Mouse (Mus musculus) MEL (cell line): ENCODE measurements around the gene Glb1l3. TPM values are rescaled to one million over a fixed set of nuclear protein-coding genes. Genes with fewer than 3 reads are reported as not detected.

ENCODE experiments used
- DNase-seq: peaks from one replicate; pipeline ENCODE4 v3.0.0; 2011; ENCODE audit warnings: low read depth, low spot score
- H3K27ac ChIP-seq: 2 replicates; pipeline ENCODE4 v1.5.1; 2012; ENCODE audit warnings: low read depth, mild to moderate bottlenecking, control low read depth, low read length, moderate library complexity; ENCODE audit not compliant: control insufficient read depth
- H3K27me3 ChIP-seq, 2 experiments: fragments of 150-350 bp in 1 of 2; sonication (generic) in 1 of 2; 2 replicates each; pipeline ENCODE4 v1.6.1; 2012; ENCODE audit warnings: low read length in 2 of 2, mild to moderate bottlenecking in 2 of 2, improper control_type of control experiment in 1 of 2, moderate library complexity in 1 of 2; ENCODE audit not compliant: insufficient read depth in 2 of 2, control insufficient read depth in 1 of 2
- H3K36me3 ChIP-seq, 2 experiments: 2 replicates each; pipeline ENCODE4 v1.6.1; 2012 to 2014; ENCODE audit warnings: low read length in 2 of 2, improper control_type of control experiment in 1 of 2, inconsistent platforms in 1 of 2, mild to moderate bottlenecking in 1 of 2; ENCODE audit not compliant: insufficient read depth in 2 of 2, control insufficient read depth in 1 of 2
- H3K4me1 ChIP-seq, 2 experiments: fragments of 150-350 bp in 1 of 2; sonication (generic) in 1 of 2; 2 replicates each; pipeline ENCODE4 v1.6.1; 2012; ENCODE audit warnings: low read length in 2 of 2, improper control_type of control experiment in 1 of 2, mild to moderate bottlenecking in 1 of 2; ENCODE audit not compliant: insufficient read depth in 2 of 2, control insufficient read depth in 1 of 2
- H3K4me3 ChIP-seq, 2 experiments: fragments of 150-350 bp in 1 of 2; sonication (generic) in 1 of 2; 2 replicates each; pipeline ENCODE4 v1.5.1; 2012; ENCODE audit warnings: low read depth in 2 of 2, low read length in 2 of 2, mild to moderate bottlenecking in 2 of 2, moderate library complexity in 2 of 2, control low read depth in 1 of 2, improper control_type of control experiment in 1 of 2; ENCODE audit not compliant: control insufficient read depth in 1 of 2, insufficient read depth in 1 of 2
- H3K79me2 ChIP-seq: 2 replicates; pipeline ENCODE4 v1.6.1; 2012; ENCODE audit warnings: mild to moderate bottlenecking, low read length, moderate library complexity; ENCODE audit not compliant: control insufficient read depth, poor library complexity, insufficient read depth
- H3K9ac ChIP-seq: 2 replicates; pipeline ENCODE4 v1.6.1; 2012; ENCODE audit warnings: low read depth, mild to moderate bottlenecking, control low read depth, low read length, moderate library complexity; ENCODE audit not compliant: control insufficient read depth, poor library complexity, severe bottlenecking
- H3K9me3 ChIP-seq: fragments of 150-350 bp; sonication (generic); replicated peaks from 2 replicates; pipeline ENCODE4 v1.6.1; 2012; ENCODE audit warnings: mild to moderate bottlenecking, low read length, improper control_type of control experiment, moderate library complexity; ENCODE audit not compliant: insufficient read depth
- CHD1 ChIP-seq: IDR thresholded peaks from 2 replicates; pipeline ENCODE4 v1.6.1; 2012; ENCODE audit warnings: low read depth, mild to moderate bottlenecking, inconsistent platforms, low read length, improper control_type of control experiment
- CHD2 ChIP-seq: IDR thresholded peaks from 2 replicates; pipeline ENCODE4 v1.6.1; 2011; ENCODE audit warnings: low read length, improper control_type of control experiment
- CTCF ChIP-seq, 3 experiments: IDR thresholded peaks in 2 of 3; conservative IDR thresholded peaks in 1 of 3; 2 replicates each; pipeline ENCODE4 v1.5.1; 2011 to 2012; ENCODE audit warnings: low read length in 3 of 3, low read depth in 2 of 3, mild to moderate bottlenecking in 2 of 3, improper control_type of control experiment in 1 of 3, inconsistent platforms in 1 of 3, mixed read lengths in 1 of 3, moderate library complexity in 1 of 3; ENCODE audit not compliant: control insufficient read depth in 1 of 3, insufficient read depth in 1 of 3, poor library complexity in 1 of 3, severe bottlenecking in 1 of 3
- ELF1 ChIP-seq: IDR thresholded peaks from 2 replicates; pipeline ENCODE4 v1.6.1; 2014; ENCODE audit warnings: low read depth, mild to moderate bottlenecking, inconsistent platforms, low read length, improper control_type of control experiment, moderate library complexity
- EP300 ChIP-seq, 2 experiments: IDR thresholded peaks; 2 replicates each; pipeline ENCODE4 v1.6.1; 2011; ENCODE audit warnings: improper control_type of control experiment in 2 of 2, low read length in 2 of 2, low read depth in 1 of 2, mild to moderate bottlenecking in 1 of 2
- ETS1 ChIP-seq: IDR thresholded peaks from 2 replicates; pipeline ENCODE4 v1.6.1; 2012; ENCODE audit warnings: low read depth, mild to moderate bottlenecking, inconsistent platforms, low read length, improper control_type of control experiment, moderate library complexity
- GATA1 ChIP-seq: IDR thresholded peaks from 2 replicates; pipeline ENCODE4 v1.6.1; 2011; ENCODE audit warnings: low read depth, low read length, improper control_type of control experiment
- HCFC1 ChIP-seq: IDR thresholded peaks from 2 replicates; pipeline ENCODE4 v1.6.1; 2012; ENCODE audit warnings: low read depth, mild to moderate bottlenecking, inconsistent platforms, low read length, improper control_type of control experiment, moderate library complexity
- MAFK ChIP-seq: IDR thresholded peaks from 2 replicates; pipeline ENCODE4 v1.6.1; 2011; ENCODE audit warnings: low read depth, mild to moderate bottlenecking, low read length, improper control_type of control experiment, borderline replicate concordance
- MAX ChIP-seq: IDR thresholded peaks from 2 replicates; pipeline ENCODE4 v1.6.1; 2011; ENCODE audit warnings: low read length, improper control_type of control experiment
- MAZ ChIP-seq: IDR thresholded peaks from 2 replicates; pipeline ENCODE4 v1.6.1; 2012; ENCODE audit warnings: low read depth, mild to moderate bottlenecking, inconsistent platforms, low read length, improper control_type of control experiment
- MXI1 ChIP-seq: IDR thresholded peaks from 2 replicates; pipeline ENCODE4 v1.6.1; 2011; ENCODE audit warnings: mild to moderate bottlenecking, low read depth, low read length, improper control_type of control experiment
- MYC ChIP-seq: IDR thresholded peaks from 2 replicates; pipeline ENCODE4 v1.6.1; 2011; ENCODE audit warnings: low read depth, mild to moderate bottlenecking, low read length, improper control_type of control experiment, moderate library complexity
- NRF1 ChIP-seq: IDR thresholded peaks from 2 replicates; pipeline ENCODE4 v1.6.1; 2014; ENCODE audit warnings: low read depth, mild to moderate bottlenecking, inconsistent platforms, low read length, improper control_type of control experiment, moderate library complexity; ENCODE audit not compliant: poor library complexity, insufficient read depth, severe bottlenecking
- POLR2AphosphoS2 ChIP-seq: IDR thresholded peaks from 2 replicates; pipeline ENCODE4 v1.6.1; 2011; ENCODE audit warnings: low read length, improper control_type of control experiment
- POLR2AphosphoS5 ChIP-seq: IDR thresholded peaks from 2 replicates; pipeline ENCODE4 v1.6.1; 2012; ENCODE audit warnings: low read depth, borderline replicate concordance, mild to moderate bottlenecking, inconsistent platforms, low read length, moderate library complexity, mixed read lengths
- RCOR1 ChIP-seq: IDR thresholded peaks from 2 replicates; pipeline ENCODE4 v1.6.1; 2012; ENCODE audit warnings: low read depth, mild to moderate bottlenecking, inconsistent platforms, low read length, improper control_type of control experiment
- SIN3A ChIP-seq: IDR thresholded peaks from 2 replicates; pipeline ENCODE4 v1.6.1; 2012; ENCODE audit warnings: low read length, improper control_type of control experiment, inconsistent platforms
- SMC3 ChIP-seq: IDR thresholded peaks from 2 replicates; pipeline ENCODE4 v1.6.1; 2011; ENCODE audit warnings: low read depth, low read length, improper control_type of control experiment
- TAL1 ChIP-seq: IDR thresholded peaks from 2 replicates; pipeline ENCODE4 v1.6.1; 2012; ENCODE audit warnings: mild to moderate bottlenecking, inconsistent platforms, low read length, moderate library complexity, mixed read lengths
- TBP ChIP-seq: IDR thresholded peaks from 2 replicates; pipeline ENCODE4 v1.8.0; 2011; ENCODE audit warnings: low read depth, low read length, improper control_type of control experiment
- TCF12 ChIP-seq: IDR thresholded peaks from 2 replicates; pipeline ENCODE4 v1.6.1; 2014; ENCODE audit warnings: low read depth, mild to moderate bottlenecking, inconsistent platforms, low read length, improper control_type of control experiment, moderate library complexity
- UBTF ChIP-seq: IDR thresholded peaks from 2 replicates; pipeline ENCODE4 v1.6.1; 2012; ENCODE audit warnings: low read depth, mild to moderate bottlenecking, inconsistent platforms, low read length, improper control_type of control experiment, moderate library complexity, borderline replicate concordance; ENCODE audit not compliant: insufficient read depth
- USF1 ChIP-seq: IDR thresholded peaks from 2 replicates; pipeline ENCODE4 v1.6.1; 2014; ENCODE audit warnings: low read depth, mild to moderate bottlenecking, inconsistent platforms, low read length, improper control_type of control experiment, moderate library complexity
- USF2 ChIP-seq, 2 experiments: IDR thresholded peaks; 2 replicates each; pipeline ENCODE4 v1.6.1; 2011 to 2012; ENCODE audit warnings: improper control_type of control experiment in 2 of 2, low read length in 2 of 2, borderline replicate concordance in 1 of 2, inconsistent platforms in 1 of 2, low read depth in 1 of 2, mild to moderate bottlenecking in 1 of 2; ENCODE audit not compliant: insufficient read depth in 1 of 2
- ZC3H11A ChIP-seq: IDR thresholded peaks from 2 replicates; pipeline ENCODE4 v1.6.1; 2012; ENCODE audit warnings: low read depth, mild to moderate bottlenecking, inconsistent platforms, low read length, improper control_type of control experiment
- ZKSCAN1 ChIP-seq: IDR thresholded peaks from 2 replicates; pipeline ENCODE4 v1.6.1; 2012; ENCODE audit warnings: low read depth, mild to moderate bottlenecking, inconsistent platforms, low read length, improper control_type of control experiment, moderate library complexity
- ZNF384 ChIP-seq: IDR thresholded peaks from 2 replicates; pipeline ENCODE4 v1.6.1; 2012; ENCODE audit warnings: low read depth, mild to moderate bottlenecking, inconsistent platforms, low read length, improper control_type of control experiment
- polyA plus RNA-seq, 2 experiments: library from polyadenylated mRNA; stranded (reverse) in 1 of 2; unstranded in 1 of 2; fragments of >175 nt in 1 of 2; fragments of >200 nt in 1 of 2; gene quantifications; 2 replicates each; pipeline versions ENCODE4 v1.2.1 to v1.2.4; 2012; ENCODE audit warnings: low replicate concordance in 2 of 2, low read depth in 1 of 2; ENCODE audit not compliant: insufficient read length in 2 of 2, insufficient read depth in 1 of 2, missing spikeins in 1 of 2
- total RNA-seq: library from RNA; depleted of rRNA; stranded (reverse); fragments of 300-350 nt; gene quantifications from 2 replicates; pipeline ENCODE4 v1.2.3, GENCODE M21; 2012

Glb1l3 gene
- total and polyA plus RNA-seq, 3 experiments, result not detected

- Histone ChIP-seq H3K9me3 (no peaks in the 10 kb centered on the region), H3K36me3 (no peaks in the 10 kb centered on the region), H3K4me3 (no peak within 1 kb of the TSS), H3K79me2 (no peaks in the 10 kb centered on the region), H3K27ac (no peak within 1 kb of the TSS), H3K9ac (no peak within 1 kb of the TSS), H3K27me3 (no peaks in the 10 kb centered on the region), H3K4me1 (no peaks in the 10 kb centered on the region)
- no peak for DNase-seq
- TF ChIP-seq EP300 (IDR thresholded peaks at IDR 0.05; ENCODE audit: low read depth in 1 of 2, low read length in 2 of 2) (no peak), ZKSCAN1 (no peak), MAZ (no peak), ETS1 (no peak), POLR2AphosphoS5 (no peak), MAFK (no peak), NRF1 (no peak), TCF12 (no peak), USF2 (IDR thresholded peaks at IDR 0.05; ENCODE audit: borderline replicate concordance in 1 of 2, insufficient read depth in 1 of 2, low read depth in 1 of 2, low read length in 2 of 2) (no peak), MYC (no peak), MXI1 (no peak), CHD2 (no peak), GATA1 (no peak), ZC3H11A (no peak), CHD1 (no peak), POLR2AphosphoS2 (no peak), ZNF384 (no peak)
Observed at GRCm38 (mm10) chr9:26805935-26806666, 54.6 kb downstream of the Glb1l3 start, which contains the start of gene Glb1l2. Gene Glb1l2 (minus strand): TSS chr9:26806468.

GRCm38 (mm10) chr9:26804321-26804720, 56.4 kb downstream of the Glb1l3 start:
- no peak overlapping the region for H3K4me3 ChIP-seq
- no peaks in the 10 kb centered on the region for H3K79me2 ChIP-seq
- H3K27ac ChIP-seq, result no peak overlapping the region
- H3K36me3 ChIP-seq, result no peaks in the 10 kb centered on the region
- H3K4me1 ChIP-seq, result no peaks in the 10 kb centered on the region
- no peak for DNase-seq
- no peaks in the 10 kb centered on the region for H3K9me3 ChIP-seq
- no peaks in the 10 kb centered on the region for H3K27me3 ChIP-seq
- no peak overlapping the region for H3K9ac ChIP-seq
- TF ChIP-seq TCF12, result no peak
- no peak for TF ChIP-seq RCOR1
- TF ChIP-seq USF1, result no peak
- TF ChIP-seq ELF1, result no peak
- no peak for TF ChIP-seq UBTF
- no peak for TF ChIP-seq SMC3
- TF ChIP-seq TAL1, result no peak
- no peak for TF ChIP-seq TBP
- TF ChIP-seq HCFC1, result no peak
- no peak for TF ChIP-seq ETS1
- TF ChIP-seq MAX, result no peak
- TF ChIP-seq SIN3A, result no peak
- no peak for TF ChIP-seq CTCF (IDR thresholded peaks at IDR 0.05 in 2 of 3, conservative IDR thresholded peaks at IDR 0.05 in 1 of 3; ENCODE audit: control insufficient read depth in 1 of 3, insufficient read depth in 1 of 3, low read depth in 2 of 3, low read length in 3 of 3, poor library complexity in 1 of 3, severe bottlenecking in 1 of 3)
- TF ChIP-seq POLR2AphosphoS2, result no peak
- no peak for TF ChIP-seq MXI1
- TF ChIP-seq, all 39 proteins: peak for 0
